Mouse (Mus musculus): Measurements from ENCODE around the gene Dysf. TPM values are rescaled to one million over a fixed set of nuclear protein-coding genes. Genes with fewer than 3 reads are reported as not detected.

Gene Dysf
- polyA plus RNA-seq, 2 experiments = 1.6 to 1.9 TPM

GRCm38 (mm10) chr6:84148470-84148869 is 140.1 kb downstream of the Dysf start:
- no peak for TF ChIP-seq EP300 (IDR thresholded peaks at IDR 0.05; ENCODE audit: low read depth)
- no peak for TF ChIP-seq CTCF (IDR thresholded peaks at IDR 0.05; ENCODE audit: low read depth)
- H3K4me3 ChIP-seq (ENCODE audit: insufficient read depth in 1 of 2, low read depth in 2 of 2, low read length in 2 of 2) = no peak overlapping the region
- H3K27ac ChIP-seq = no peak overlapping the region
- ATAC-seq (ENCODE audit: insufficient read depth) (no peak), DNase-seq (ENCODE audit: low read depth in 3 of 3, low spot score in 3 of 3) (peak in 1 of 3 experiments; percentile 2)
- no peak overlapping the region for H3K4me2 ChIP-seq (ENCODE audit: low read depth)
- H3K36me3 ChIP-seq (replicated peaks; ENCODE audit: control insufficient read depth, insufficient read depth, low read depth) = no peaks in the 10 kb centered on the region
- 55% methylated on average over 6 of the region's 6 CpGs for WGBS (ENCODE audit: insufficient replicate concordance)
- H3K27me3 ChIP-seq (ENCODE audit: control insufficient read depth, insufficient read depth, low read length) = no peaks in the 10 kb centered on the region
- no peak overlapping the region for H3K9ac ChIP-seq (replicated peaks)
- H3K4me1 ChIP-seq (replicated peaks; ENCODE audit: control insufficient read depth in 2 of 2, insufficient read depth in 2 of 2, low read length in 1 of 2) = no peaks in the 10 kb centered on the region
- no peaks in the 10 kb centered on the region for H3K9me3 ChIP-seq (ENCODE audit: control insufficient read depth, low read length)

GRCm38 (mm10) chr6:84154508-84154907 is 146.1 kb downstream of the Dysf start:
- WGBS (ENCODE audit: insufficient replicate concordance) = 50% methylated on average over 2 of the region's 2 CpGs
- Histone ChIP-seq H3K27ac (no peak overlapping the region), H3K27me3 (ENCODE audit: control insufficient read depth, insufficient read depth, low read length) (no peaks in the 10 kb centered on the region), H3K4me3 (ENCODE audit: insufficient read depth in 1 of 2, low read depth in 2 of 2, low read length in 2 of 2) (no peak overlapping the region), H3K36me3 (replicated peaks; ENCODE audit: control insufficient read depth, insufficient read depth, low read depth) (no peaks in the 10 kb centered on the region), H3K9me3 (ENCODE audit: control insufficient read depth, low read length) (no peaks in the 10 kb centered on the region), H3K9ac (replicated peaks) (no peak overlapping the region), H3K4me2 (ENCODE audit: low read depth) (no peak overlapping the region), H3K4me1 (replicated peaks; ENCODE audit: control insufficient read depth in 2 of 2, insufficient read depth in 2 of 2, low read length in 1 of 2) (no peaks in the 10 kb centered on the region)
- no peak for TF ChIP-seq EP300 (IDR thresholded peaks at IDR 0.05; ENCODE audit: low read depth)
- TF ChIP-seq CTCF (IDR thresholded peaks at IDR 0.05; ENCODE audit: low read depth) = no peak
- ATAC-seq (ENCODE audit: insufficient read depth) (no peak), DNase-seq (ENCODE audit: low read depth in 3 of 3, low spot score in 3 of 3) (no peak)

- Histone ChIP-seq H3K36me3 (replicated peaks; ENCODE audit: control insufficient read depth, insufficient read depth, low read depth) (no peaks in the 10 kb centered on the region), H3K9me3 (ENCODE audit: control insufficient read depth, low read length) (no peaks in the 10 kb centered on the region), H3K4me2 (ENCODE audit: low read depth) (no peak overlapping the region), H3K4me1 (replicated peaks; ENCODE audit: control insufficient read depth in 2 of 2, insufficient read depth in 2 of 2, low read length in 1 of 2) (no peaks in the 10 kb centered on the region), H3K27ac (no peak overlapping the region), H3K27me3 (ENCODE audit: control insufficient read depth, insufficient read depth, low read length) (no peaks in the 10 kb centered on the region), H3K9ac (replicated peaks) (no peak overlapping the region), H3K4me3 (ENCODE audit: insufficient read depth in 1 of 2, low read depth in 2 of 2, low read length in 2 of 2) (no peak overlapping the region)
- WGBS (ENCODE audit: insufficient replicate concordance) = 36% methylated on average over 3 of the region's 3 CpGs
- ATAC-seq (ENCODE audit: insufficient read depth) (no peak), DNase-seq (ENCODE audit: low read depth in 3 of 3, low spot score in 3 of 3) (no peak)
- TF ChIP-seq EP300 (IDR thresholded peaks at IDR 0.05; ENCODE audit: low read depth) = no peak
- no peak for TF ChIP-seq CTCF (IDR thresholded peaks at IDR 0.05; ENCODE audit: low read depth)
Observed at GRCm38 (mm10) chr6:84155765-84156164, 147.4 kb downstream of the Dysf start.

DNA sequence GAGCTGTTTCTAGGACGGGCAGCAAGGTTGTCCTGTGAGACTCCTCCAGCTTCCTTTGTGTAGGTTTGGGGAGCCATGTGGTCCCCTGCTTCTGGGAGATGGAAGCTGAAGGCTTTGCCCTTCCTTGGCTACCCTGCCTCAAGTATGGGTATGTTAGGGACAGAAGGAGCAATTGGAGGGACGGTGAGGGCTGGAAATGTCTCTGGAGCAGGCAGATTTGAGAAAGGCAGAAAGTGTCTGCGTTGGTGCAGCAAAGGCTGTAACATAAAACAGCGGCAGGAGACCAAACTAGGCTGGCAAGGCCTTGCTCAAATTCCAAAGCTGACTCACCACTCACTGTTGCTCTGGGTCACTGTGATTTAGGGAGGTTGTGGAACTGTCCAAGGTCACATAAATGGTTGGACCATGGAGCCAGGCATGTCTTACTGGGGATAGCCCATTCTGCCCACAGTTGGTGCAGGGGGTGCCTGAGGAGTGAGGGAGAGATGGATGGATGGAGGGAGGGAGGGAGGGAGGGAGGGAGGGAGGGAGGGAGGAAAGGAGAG is 148.2 kb downstream of the Dysf start:
- 58% methylated on average over 4 of the region's 4 CpGs for WGBS (ENCODE audit: insufficient replicate concordance)
- ATAC-seq (ENCODE audit: insufficient read depth) (no peak), DNase-seq (ENCODE audit: low read depth in 3 of 3, low spot score in 3 of 3) (no peak)

GRCm38 (mm10) chr6:84159046-84159445 is 150.7 kb downstream of the Dysf start:
- Histone ChIP-seq H3K27me3 (ENCODE audit: control insufficient read depth, insufficient read depth, low read length) (no peaks in the 10 kb centered on the region), H3K4me3 (ENCODE audit: insufficient read depth in 1 of 2, low read depth in 2 of 2, low read length in 2 of 2) (no peak overlapping the region), H3K9me3 (ENCODE audit: control insufficient read depth, low read length) (no peaks in the 10 kb centered on the region), H3K36me3 (replicated peaks; ENCODE audit: control insufficient read depth, insufficient read depth, low read depth) (no peaks in the 10 kb centered on the region), H3K9ac (replicated peaks) (no peak overlapping the region), H3K27ac (no peak overlapping the region), H3K4me1 (replicated peaks; ENCODE audit: control insufficient read depth in 2 of 2, insufficient read depth in 2 of 2, low read length in 1 of 2) (no peaks in the 10 kb centered on the region), H3K4me2 (ENCODE audit: low read depth) (no peak overlapping the region)
- no peak for TF ChIP-seq CTCF (IDR thresholded peaks at IDR 0.05; ENCODE audit: low read depth)
- no peak for TF ChIP-seq EP300 (IDR thresholded peaks at IDR 0.05; ENCODE audit: low read depth)
- DNase-seq (ENCODE audit: low read depth in 3 of 3, low spot score in 3 of 3) (no peak), ATAC-seq (ENCODE audit: insufficient read depth) (no peak)
- WGBS (ENCODE audit: insufficient replicate concordance) = 53% methylated on average over 4 of the region's 4 CpGs

More for the DNA sequence above, 148.2 kb downstream of the Dysf start:
- H3K27ac ChIP-seq = no peak overlapping the region
- no peak overlapping the region for H3K9ac ChIP-seq (replicated peaks)
- no peaks in the 10 kb centered on the region for H3K9me3 ChIP-seq (ENCODE audit: control insufficient read depth, low read length)
- no peaks in the 10 kb centered on the region for H3K27me3 ChIP-seq (ENCODE audit: control insufficient read depth, insufficient read depth, low read length)
- H3K4me3 ChIP-seq (ENCODE audit: insufficient read depth in 1 of 2, low read depth in 2 of 2, low read length in 2 of 2) = no peak overlapping the region
- H3K4me2 ChIP-seq (ENCODE audit: low read depth) = no peak overlapping the region
- H3K4me1 ChIP-seq (replicated peaks; ENCODE audit: control insufficient read depth in 2 of 2, insufficient read depth in 2 of 2, low read length in 1 of 2) = no peaks in the 10 kb centered on the region
- TF ChIP-seq CTCF (IDR thresholded peaks at IDR 0.05; ENCODE audit: low read depth) = no peak
- TF ChIP-seq EP300 (IDR thresholded peaks at IDR 0.05; ENCODE audit: low read depth) = no peak
- no peaks in the 10 kb centered on the region for H3K36me3 ChIP-seq (replicated peaks; ENCODE audit: control insufficient read depth, insufficient read depth, low read depth)

Data from liver, embryonic 14.5 days (tissue).